Mouse (Mus musculus) brain, adult 2 months (tissue): Measurements from ENCODE around the gene Gpd2.

ENCODE experiments used
- DNase-seq: peaks from one replicate; pipeline ENCODE4 v3.0.0; 2011; ENCODE audit warnings: low read depth, low spot score

The Gpd2 gene

DNA sequence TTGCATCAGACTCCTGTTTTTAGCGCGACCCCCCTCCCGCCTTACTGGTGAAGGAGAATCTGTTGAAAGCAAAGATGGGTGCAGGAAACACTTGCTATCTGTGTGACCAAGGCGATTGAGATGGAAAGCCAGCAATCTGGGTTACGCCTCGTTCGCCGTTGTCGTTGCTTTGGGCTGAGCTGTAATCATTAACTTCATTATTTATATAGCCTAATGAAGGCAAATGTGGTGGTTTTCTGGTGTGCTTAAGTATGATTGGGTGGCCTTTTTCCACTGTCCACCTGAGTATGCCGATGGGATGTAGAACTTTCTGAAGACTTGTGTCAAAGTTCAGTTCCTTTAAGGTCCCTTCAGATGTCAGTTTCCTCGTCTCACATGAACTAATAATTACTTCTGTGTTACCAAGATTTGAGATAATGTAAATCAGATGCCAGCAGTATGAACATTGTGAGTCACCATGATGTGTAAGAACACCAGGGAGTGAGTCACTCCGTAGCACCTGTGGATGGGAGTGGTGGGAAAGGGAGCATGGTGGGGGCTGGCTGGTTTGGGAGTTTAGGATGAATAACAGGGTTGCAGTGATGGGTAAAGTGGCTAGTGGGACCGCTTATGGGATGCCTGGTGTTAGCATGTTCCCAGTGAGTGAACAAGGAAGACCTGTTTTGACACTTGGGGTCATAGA lies 14.3 kb downstream of the Gpd2 start:
- DNase-seq, result no peak

DNA sequence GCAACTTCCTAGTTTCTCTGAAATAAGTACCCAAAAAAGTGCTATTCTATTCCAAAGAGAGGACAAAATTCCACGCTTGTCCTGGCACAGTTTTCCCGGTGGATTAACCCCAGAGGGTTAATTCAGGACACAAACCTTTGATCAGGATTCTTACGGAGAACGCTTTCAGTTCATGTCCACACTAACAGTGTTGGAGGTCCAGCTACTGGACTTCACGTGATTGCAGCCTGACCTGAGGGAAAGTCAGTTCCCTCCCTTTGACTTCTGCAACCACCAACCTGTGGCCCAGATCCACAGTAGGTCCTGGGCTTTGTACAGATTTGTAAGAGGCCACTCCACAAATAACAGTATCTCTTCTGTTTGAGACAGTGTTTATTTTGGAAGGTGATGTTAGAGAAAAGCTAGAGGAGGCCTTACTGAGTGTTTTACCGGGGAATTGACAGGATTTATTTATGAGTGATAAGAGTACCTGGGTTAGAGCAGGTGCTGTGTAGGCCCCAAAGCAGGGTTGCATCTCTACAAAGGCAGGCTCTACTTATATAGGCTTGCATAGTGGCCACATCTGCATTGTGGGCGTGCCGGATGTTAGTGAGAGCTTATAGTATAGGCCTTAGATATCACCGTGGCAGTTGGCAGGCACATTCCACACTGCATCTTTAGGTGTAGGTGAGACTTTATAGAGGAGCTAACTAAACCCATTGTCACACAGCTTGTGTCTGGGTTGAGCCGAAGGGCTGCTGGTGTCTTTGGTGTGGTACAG lies 15.3 kb downstream of the Gpd2 start:
- DNase-seq, result no peak

DNA sequence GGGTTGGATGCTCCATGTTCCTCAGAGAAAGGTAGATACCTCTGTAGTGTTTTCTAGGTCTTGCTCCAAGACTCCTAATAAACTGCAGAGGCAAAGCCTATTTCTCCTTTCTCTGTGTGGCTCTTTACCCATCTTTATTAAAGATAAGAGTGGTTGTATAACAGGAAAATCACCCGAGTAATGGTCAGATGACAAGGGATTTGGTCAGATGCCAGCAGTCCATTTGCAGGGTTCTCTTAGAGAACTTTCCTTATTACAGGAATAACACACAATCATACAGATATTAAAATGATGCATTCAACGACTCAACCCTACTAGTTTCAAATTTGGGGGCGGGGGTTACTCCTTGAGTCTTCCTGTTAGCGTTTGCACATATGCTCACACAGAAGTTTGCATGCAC lies 16.8 kb downstream of the Gpd2 start:
- DNase-seq, result no peak

DNA sequence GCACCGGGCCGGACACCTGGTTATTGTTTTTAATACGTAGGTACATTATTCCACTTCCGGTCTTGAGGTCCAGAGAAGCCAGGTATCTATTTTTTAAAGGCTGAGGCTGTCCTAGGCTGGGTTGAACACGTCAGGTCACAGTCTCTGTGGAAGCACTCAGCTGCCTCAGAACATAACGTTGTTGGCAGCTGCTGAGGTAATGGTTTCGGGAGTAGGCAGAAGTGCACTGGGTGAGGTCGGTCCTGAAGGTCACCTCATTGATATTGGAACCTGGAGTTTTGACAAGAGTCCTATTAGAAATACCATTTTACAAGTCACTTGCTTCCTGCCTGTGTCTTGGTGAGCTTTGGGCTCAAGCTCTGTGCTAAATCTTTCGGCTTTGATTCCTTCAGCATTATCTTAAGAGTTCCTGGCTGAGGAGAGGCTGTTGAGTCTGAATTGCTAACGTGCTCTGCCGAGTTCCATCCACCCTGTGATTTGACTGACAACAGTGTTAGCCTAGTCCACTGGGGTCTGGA lies 17.8 kb downstream of the Gpd2 start:
- DNase-seq, result no peak

DNA sequence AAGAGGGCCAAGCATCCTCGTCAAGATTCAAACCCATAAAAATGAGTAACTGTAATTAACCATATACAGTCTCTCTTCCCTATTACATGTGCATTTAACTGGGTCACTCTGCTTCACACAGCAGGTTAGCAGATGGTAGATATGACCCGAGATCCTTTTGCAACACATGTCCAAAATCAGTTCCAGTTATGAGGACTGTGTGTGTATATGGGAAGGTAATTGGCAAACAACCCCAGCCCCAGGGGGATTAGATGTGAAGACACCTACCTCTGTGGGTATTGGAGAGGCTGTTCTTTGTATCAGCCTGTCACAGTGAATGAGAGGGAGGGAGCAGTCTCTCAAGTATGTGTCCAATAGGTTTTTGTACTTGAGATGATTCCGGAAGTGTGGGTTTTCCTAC lies 18.4 kb downstream of the Gpd2 start:
- DNase-seq, result peak; percentile 87

DNA sequence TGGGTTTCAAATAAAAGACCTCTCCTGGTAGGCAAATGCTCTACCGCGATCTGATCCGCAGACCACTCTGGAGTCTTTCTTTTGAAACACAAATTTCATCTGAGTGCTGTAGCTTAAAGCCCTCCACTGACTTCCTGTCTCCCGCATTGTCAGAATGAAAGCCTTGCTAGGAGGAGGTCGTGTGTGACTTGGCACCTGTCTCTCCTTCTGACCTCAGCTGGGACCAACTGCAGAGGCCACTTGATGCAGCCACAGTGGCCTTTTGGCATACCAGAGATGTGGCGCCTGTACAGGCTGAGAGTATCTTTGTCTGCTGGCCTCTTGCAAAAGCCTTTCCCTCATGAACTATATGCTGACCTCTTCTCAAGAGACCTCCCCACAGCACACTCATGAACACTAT lies 19.0 kb downstream of the Gpd2 start:
- DNase-seq, result peak; percentile 56

DNA sequence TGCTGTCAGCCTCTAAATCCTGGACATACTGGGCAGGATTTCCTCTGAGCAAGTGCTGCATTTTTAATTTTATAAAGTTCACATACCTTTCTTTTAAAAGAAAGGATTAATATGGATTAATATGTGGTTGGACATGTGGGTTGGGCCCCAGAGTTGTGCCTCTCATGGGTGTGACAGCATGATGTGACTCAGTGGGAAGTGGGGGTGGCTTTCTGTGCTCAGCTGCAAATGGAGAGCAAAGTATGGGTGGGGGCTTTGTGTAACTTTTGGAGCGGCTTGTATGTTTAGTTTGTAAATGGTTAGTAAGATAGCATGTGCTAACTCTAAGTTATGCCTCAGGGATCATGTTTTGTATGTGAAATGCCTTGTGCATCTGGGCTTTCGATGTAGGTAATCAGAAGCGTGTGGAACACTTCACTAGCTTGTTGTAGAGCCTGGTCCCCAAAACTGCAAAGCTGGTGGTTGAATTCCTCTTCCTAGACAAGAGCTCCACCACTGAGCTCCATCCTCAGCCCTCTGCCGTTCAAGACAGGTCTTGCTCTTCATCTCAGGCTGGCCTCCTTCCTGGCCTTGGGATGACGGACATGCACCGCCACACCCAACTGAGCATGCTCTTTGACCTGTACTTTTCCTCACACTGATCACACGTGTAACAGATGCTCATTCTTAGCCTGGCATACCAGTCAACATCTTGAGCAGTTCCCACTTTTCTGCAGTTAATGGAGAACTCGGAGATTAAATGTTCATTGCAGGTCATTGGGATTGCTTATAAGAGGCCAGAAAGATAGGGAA lies 24.0 kb downstream of the Gpd2 start:
- DNase-seq, result no peak

DNA sequence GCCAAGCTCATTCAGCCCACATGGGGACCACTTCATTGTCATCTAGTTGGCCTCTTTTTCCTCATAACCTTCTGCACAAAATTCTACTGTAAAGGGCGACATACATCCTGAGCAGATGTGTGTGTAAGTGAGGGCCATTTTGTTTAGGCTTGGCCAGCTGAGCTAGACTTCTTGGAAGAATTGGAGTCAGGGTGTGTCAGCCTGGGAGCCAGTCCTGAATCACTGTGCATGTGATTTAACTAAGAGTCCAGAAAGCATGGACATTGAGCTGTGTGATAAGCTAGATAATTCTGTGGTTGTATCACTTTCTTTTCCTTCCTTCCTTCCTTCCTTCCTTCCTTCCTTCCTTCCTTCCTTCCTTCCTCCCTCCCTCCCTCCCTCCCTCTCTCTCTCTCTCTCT lies 26.0 kb downstream of the Gpd2 start:
- DNase-seq, result no peak

DNA sequence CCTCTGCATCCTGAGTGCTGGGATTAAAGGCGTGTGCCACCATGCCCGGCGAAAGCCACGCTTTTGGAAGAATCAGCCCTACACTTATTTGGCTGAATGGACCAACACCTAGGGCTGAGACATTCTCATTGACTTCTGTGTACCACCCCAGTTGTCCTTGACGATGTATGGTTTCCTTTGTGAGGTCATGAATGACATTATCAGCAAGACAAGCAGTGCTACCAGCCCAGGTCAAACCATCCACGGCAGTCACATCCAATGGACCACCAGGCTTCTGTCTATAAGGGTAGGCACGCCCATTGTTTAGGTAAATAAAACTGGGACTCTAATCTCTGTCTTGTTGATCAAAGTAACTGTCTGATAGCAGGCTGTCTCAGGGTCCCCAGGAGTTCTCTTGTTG lies 27.5 kb downstream of the Gpd2 start:
- no peak for DNase-seq

DNA sequence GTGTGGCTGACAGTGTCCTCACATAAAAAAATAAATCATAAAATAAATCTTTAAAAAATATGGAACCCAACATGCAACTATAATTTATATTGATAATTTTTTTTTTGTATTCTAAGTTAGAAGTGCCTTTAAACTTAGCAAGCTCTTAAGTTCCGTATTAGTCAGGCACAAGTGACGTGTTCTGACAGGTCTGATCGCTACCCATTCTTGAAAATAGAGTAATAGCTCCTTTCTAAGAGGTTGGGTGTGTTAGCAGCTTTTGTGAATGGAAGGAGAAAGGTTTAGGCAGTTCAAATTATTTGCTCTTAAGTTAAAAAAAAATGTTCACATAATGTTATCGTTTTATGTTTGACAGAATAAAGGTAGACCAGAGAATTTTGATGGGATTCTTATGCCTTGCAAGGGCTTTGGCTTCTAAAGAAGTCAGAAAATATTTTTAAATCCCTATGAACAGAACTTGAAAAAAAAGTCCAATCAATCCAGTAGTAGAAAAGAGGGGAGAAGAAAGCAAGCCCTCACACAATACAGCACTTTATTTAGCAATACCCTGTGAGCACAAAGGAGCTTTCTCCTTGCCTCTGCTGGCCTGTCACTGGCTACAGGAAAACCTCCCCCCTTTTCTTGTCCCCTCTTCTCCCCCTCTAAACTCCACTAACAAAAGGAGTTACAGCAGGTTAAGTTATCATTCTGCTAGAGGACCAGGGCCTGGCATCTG lies 29.4 kb downstream of the Gpd2 start:
- no peak for DNase-seq

DNA sequence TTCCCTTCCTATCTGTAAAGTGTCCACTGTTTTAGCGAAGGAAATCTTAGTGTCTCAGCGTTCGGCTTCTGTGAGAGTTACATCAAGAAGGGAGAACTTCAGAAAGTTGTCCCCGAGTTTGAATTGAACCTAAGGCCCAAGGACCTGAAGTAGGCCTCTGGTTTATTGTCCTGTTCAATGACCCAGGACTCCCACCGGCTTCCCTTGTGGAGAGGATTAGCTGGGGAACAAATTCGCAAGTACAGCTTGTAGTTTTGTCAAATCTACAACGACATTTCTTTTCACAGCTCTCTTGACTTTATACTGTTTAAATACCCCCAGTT lies 29.9 kb downstream of the Gpd2 start:
- no peak for DNase-seq

DNA sequence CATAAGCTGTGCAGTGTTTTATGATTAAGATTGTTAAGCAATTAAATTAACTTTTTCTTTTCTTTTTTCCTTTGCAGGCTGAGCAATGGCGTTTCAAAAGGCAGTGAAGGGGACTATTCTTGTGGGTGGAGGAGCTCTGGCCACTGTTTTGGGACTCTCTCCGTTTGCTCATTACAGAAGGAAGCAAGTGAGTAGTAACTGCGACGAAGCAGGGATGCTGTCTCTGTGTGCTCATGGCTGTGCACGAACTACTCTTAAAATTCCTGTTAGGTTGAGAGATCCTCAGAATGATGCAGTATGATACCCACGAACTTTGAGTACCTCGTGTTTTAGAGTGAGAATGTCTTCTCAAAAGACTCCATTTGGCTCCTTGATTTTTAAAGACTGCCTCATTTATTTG lies 30.5 kb downstream of the Gpd2 start:
- DNase-seq, result no peak

DNA sequence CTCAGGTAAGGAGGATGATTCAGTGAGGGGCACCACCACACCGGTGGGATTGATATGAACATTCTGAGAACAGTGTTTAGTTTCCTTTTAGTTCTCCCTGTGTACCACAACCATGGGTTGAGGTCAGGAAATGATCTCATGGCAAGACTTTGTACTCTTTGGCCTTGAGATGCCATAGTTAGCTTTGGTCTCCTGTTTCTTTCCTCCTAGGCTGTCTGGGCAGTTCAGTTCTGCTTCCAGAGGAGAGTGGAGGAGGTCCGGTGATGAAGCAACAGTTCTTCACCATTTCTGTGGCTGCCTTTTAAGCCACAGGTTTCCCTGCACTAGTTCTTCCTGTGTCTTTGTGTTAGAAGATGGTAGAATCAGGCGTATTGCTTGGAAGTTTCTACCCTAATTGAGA lies 31.4 kb downstream of the Gpd2 start:
- DNase-seq, result no peak

DNA sequence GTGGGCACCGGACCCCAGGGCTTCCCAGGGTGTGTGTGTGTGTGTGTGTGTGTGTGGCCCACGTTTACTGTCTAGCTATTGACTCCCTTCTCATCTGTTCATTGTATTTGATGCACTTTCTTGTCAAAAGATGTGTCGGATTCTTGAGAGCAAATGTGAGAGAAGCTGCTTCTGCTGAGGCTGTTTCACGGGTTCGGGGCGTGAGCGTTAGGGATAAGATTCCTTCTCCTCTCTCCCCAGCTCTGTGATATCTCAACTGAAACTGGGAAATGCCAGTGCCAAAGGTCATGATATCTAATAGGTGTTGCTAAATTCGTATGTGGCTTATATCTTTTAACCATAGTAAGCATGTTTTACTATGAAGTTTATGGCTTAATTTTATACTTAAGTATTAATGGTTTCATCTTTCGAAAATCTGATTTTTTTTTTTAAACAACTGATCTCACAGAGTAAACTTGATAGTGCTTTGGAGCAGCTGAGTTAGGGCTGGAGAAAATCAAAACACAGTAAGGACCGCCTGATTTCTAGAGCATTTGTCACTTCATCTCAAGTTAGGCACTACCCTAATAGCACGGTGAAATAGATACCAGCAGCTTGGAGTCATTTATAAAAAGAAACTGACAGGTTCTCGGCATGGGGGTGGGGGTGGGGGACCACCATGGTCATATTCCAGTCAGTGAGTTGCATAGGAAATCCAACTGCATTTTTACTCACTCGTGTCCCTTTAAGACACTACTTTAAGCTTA lies 32.4 kb downstream of the Gpd2 start:
- DNase-seq, result no peak

DNA sequence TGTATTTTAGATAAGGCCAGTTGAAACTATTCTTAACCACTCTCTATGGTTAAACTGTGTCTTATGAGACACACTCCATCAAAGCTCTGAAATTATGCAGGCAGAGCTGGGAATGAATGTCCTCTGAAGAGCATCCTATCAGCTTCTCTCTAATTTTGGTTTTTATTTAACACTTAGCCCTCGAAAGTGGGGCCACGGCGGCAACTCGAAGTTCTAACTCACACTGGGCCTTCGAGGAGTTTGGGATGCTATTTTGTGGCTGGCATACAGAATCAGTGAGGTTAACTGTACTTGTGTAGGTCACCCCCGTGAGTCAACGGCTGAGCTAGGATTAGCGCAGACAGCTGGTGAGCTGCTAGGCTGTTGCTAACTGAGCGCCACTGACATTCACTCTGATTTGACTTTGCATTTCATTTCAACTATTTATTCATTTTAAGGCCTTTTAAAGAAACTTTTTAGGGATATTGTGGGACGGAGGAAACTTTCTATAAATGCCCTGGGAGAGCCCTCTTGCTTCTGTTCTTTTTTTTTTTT lies 42.8 kb downstream of the Gpd2 start:
- DNase-seq, result peak; percentile 49

DNA sequence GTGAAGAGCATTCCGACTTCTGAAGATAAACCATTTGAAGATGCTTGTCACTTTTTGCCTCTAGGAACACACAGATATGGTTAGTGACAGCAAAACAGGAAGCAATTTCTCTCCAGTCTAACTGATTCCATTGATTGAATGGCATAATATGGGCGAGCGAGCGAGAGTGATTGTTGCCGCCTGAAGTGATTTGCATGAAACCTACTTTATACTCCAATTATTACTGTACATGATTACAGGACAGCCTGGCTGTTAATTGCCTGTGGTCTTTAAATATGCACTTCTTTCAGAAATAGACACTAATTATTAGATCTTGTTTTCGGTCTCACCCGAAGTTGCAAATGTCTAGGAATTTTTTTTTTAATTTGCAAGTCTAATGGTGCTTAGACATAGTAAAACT lies 46.4 kb downstream of the Gpd2 start:
- DNase-seq, result no peak

DNA sequence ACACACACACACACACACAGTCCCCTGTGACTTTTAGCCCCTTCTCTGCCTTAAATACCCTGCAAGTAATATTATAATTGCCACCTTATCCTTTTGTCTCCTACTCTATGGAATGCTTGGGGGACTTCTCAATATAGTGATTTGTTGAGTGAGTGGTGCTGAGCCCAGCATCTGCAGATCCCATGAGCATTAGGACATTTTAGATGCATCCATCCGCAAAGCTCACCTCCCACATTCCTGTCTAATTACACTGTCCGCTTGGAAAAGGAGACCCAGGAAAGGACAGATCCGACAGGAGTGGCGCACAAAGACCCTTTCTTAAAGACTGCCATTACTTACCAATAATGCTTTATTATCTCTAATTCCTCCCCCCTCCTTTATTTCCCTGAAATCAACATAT lies 47.8 kb downstream of the Gpd2 start:
- DNase-seq, result no peak

DNA sequence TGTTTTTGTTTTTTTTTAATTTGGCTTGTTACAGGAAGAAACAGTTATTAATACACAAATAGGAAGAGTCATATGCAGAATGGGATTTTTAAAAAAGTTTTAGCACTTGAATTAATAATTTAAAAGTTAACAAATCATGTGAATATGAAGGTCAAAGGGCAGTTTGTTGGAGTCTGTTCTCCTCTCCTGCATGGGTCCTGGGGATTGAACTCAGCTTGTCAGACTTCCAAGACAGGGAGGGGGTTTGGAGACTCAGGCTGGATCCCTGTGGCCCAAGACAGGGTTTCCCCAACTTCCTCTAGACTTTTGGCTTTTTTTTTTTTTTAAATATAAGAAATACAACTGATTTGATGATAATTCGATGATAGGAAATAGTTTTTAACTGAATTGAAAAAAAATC lies 50.6 kb downstream of the Gpd2 start:
- no peak for DNase-seq

DNA sequence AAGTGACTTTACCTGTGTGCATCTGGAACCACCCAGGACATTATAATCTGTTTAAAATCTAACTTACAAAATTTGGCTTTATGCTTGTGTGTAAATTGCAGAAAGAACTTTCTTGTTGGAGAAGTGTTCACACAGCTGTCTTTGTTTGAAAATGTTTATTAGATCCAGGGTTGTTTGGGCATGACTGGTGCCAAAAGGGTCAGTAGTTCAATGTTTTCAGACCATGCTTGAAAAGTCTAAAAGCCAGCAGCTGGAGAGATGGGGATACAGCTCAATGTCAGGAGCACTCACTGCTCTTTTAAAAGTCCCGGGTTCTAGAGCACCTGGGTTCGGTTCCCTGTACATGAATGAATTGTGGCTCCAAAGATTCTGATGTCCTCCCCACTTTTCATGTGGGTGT lies 56.1 kb downstream of the Gpd2 start:
- no peak for DNase-seq

DNA sequence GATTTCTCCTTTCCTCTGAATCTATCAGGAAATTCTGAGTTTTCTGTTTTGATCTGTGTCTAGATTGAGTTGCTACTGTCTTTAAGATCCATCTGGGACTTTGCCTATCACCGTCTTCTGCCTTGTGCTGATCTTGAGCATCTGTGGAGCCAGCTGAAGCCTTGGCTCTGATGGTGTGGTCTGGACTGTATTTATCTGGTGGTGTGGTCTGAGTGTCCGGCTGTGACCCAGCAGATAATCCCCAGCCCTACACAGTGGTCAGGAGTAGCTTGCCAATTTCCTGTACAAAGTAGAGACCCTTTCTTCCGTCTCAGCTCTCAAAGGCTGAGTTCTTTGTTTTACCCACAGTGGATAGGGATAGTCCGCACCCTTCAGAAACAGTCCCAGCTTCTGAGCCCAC lies 58.6 kb downstream of the Gpd2 start:
- no peak for DNase-seq

DNA sequence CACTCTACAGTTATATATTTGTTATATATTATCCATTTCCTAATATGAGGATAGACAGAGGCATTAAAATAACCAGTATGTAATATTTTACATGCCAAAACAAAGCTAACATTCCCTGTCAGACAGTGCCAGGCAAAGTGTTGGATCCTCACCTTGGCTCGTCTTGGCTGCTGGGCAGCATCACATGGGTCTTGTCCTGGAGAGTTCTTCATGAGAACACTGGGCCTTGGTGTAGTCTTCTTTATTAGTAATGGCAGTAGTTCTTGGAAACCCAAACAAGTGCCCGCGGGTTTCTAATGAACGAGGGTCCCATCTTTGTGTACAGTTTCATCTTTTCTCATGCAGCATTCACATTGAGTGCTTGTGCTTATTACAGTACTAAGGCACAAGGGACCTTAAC lies 59.8 kb downstream of the Gpd2 start:
- no peak for DNase-seq
